Mouse (Mus musculus) heart, postnatal 10 days (tissue): ENCODE measurements at regions not wholly inside any gene's neighbourhood (a gene's known extent, or its start where the extent isn't known, plus 50 kb on each side); places are given as distances from the start of the nearest gene placed in this dataset.

Experiments used
- DNase-seq, 2 experiments: peaks; one replicate each; pipeline ENCODE4 v3.0.0; 2021
- intact Hi-C: fragments of 180-260 bp; cut with DNase I; formaldehyde crosslinking; loops from one replicate; pipeline ENCODE4 v1.15.1; 2025

DNA sequence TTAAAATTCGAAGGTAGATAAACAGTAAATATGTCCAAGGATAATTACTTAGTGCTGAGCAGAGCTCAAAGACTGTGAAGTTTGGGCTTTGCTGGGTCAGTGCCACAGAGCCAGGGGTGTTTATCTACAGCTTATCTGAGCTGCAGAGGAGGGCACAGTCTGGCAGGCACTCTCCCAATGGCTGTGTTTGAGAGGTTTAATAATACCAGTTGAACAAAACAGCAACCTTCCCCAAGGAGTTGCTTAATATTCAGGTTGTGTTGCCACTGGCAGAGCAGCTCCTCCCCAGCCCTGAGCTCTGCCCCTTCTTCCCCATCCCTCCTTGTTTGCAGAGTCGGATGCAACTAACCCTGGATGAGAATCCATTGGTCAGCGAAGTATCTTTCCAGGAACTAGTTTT, 173.0 kb upstream of the Glra1 start:
- DNase-seq, result no peak
- intact Hi-C loops, result no loop called here

DNA sequence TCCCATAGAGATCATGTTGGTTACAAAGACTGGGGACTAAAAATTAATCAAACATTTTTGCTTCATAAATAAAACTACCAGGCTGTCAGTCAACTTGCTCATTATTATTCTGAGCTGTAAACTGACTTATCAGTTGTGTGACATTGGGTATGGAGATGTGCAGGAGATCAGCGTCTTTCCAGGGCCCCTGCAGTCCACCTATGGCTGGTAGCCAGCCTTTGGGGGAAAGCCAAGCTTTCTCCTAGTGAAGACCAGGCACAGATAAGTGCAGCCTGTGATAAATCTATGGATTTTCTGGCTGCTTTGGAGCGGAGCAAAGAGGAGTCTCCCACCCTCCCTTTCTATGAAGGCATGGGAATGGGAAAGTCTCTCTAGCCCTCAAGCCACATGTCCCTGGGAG, 172.0 kb upstream of the Glra1 start:
- no peak for DNase-seq
- intact Hi-C loops, result no loop called here

DNA sequence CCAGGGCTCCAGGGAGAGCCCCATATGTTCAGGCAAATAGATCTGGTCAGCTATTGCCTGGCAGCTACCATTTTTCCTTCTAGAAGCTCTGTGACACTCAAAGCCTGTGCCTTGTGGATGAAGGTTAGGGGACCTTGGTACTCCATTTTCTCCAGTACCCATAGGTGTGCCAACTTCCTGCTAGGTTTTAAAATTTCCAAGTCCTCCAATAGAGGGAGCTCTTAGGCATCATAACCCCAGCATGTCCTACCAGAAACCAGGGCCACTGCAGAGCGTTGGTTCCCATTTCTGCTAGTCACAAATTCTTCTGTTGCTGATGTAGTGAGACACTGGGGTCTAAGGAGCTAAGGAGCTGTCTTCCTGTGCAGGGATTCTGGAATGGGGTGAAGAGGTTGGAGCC, 165.3 kb upstream of the Glra1 start:
- intact Hi-C loops, result no loop called here
- no peak for DNase-seq

DNA sequence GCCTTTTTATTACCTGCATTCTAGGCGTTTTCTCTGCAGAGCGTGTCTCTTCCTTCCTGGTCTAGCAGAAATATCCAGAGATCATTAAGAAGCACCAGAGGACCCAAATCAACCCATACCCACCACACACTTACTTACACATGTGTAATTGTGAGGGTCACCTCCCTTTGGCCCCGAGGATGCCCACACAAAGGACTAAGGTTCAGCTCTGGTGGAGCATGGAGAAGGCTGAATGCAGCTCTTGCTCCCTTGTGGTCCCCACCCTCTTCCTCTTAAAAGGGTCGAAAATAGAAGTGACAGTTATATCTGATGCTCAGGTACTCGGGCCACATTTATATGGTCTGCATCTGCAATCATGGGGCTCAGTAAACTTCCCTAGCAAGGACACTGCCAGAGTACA, 164.5 kb upstream of the Glra1 start:
- DNase-seq, result no peak
- intact Hi-C loops, result no loop called here

DNA sequence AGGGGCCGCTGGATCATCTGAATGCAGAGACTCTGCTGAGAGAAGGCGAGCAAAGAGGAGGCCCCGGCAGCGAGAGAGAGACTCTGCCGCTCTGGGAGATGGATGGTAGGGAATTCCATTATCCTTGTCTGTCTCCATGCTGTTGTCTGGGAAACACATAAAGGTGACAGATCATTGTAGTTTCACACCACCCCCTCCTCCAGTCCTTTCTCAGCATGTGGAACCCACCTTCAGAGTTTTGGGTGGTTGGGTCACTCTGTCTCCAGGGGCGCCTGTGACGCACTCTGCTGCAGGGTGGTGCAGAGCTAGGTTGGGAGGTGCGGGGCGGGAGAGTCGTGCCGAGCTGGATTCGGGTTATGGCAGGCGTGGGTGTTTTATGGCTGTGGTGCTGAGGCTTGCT, 164.1 kb upstream of the Glra1 start:
- no peak for DNase-seq
- intact Hi-C loops, result no loop called here

DNA sequence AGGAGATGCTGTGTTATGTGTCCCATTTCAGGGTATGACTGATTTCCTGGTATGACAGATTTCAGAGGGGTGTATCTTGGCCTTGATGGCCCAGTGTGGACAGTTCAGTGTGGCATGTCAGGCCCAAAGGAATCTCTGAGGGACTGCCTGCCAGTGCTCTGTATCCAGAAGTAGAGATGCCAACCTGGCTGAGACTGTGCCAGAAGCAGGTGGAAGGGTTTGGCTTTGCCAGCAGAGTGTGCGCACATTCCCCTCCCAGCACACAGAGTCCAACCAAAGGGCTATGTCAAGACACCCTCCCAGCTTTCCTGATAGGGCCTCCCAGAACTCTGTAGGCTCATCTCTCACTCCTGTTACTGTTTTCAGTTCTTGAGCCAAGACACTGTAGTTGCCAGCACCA, 156.8 kb upstream of the Glra1 start:
- no peak for DNase-seq
- intact Hi-C loops, result no loop called here
